Comparison of ENCODE assay signal across 8 mouse cellular contexts in genomic region chr4:40722011-40722666, GRCm38 (mm10). TPM values are rescaled to one million over a fixed set of nuclear protein-coding genes. Genes with fewer than 3 reads are reported as not detected.
DNase-seq lines count a peak whose midpoint lies in the region; ATAC-seq lines count a peak whose summit lies in the region.

TSS of gene Dnaja1 (plus strand) at chr4:40722150.

- under 1% methylated on average over 54 of the region's 54 CpGs for WGBS in heart, embryonic 14.5 days
- WGBS in liver, embryonic 13.5 days (ENCODE audit: insufficient replicate concordance), result under 1% methylated on average over 54 of the region's 54 CpGs
- WGBS in stomach, embryonic 16.5 days, result under 1% methylated on average over 51 of the region's 54 CpGs

- H3K9me3 ChIP-seq in heart, embryonic 14.5 days (ENCODE audit: control insufficient read depth, low read length), result no peaks in the 10 kb centered on the region
- H3K9me3 ChIP-seq in liver, embryonic 13.5 days (replicated peaks), result no peaks in the 10 kb centered on the region
- no peaks in the 10 kb centered on the region for H3K9me3 ChIP-seq in stomach, embryonic 16.5 days (replicated peaks; ENCODE audit: control insufficient read depth, low read length)

- peak within 1 kb of the TSS; percentile 89 for H3K4me2 ChIP-seq in heart, embryonic 14.5 days (ENCODE audit: low read length)
- H3K4me2 ChIP-seq in liver, embryonic 13.5 days, result peak within 1 kb of the TSS; percentile 90
- peak within 1 kb of the TSS; percentile 84 for H3K4me2 ChIP-seq in stomach, embryonic 16.5 days (ENCODE audit: low read depth, low read length)

- peak within 1 kb of the TSS; percentile 92 for H3K9ac ChIP-seq in heart, embryonic 14.5 days (ENCODE audit: low read length)
- peak within 1 kb of the TSS; percentile 95 for H3K9ac ChIP-seq in liver, embryonic 13.5 days
- H3K9ac ChIP-seq in stomach, embryonic 16.5 days (ENCODE audit: low read length), result peak within 1 kb of the TSS; percentile 98

- peak; percentile 92 for DNase-seq in c-Kit-negative CD71-positive TER-119-positive erythroid progenitor cells, embryonic 14.5 days (ENCODE audit: low read depth, low spot score)
- DNase-seq in fibroblast of lung, adult 2 months (ENCODE audit: low read depth), result peak; percentile 82
- peak; percentile 98 for DNase-seq in kidney, postnatal 14 days
- peak; percentile 92 for DNase-seq in liver, embryonic 13.5 days
- peak; percentile 96 for DNase-seq in neural tube, embryonic 10.5 days (ENCODE audit: extremely low spot score, low spot score)

- peak within 1 kb of the TSS; percentile 96 to 99 for H3K27ac ChIP-seq in heart, embryonic 14.5 days (replicated peaks in 1 of 2; ENCODE audit: control insufficient read depth in 1 of 2, insufficient read depth in 1 of 2, low read depth in 2 of 2, low read length in 2 of 2)
- peak within 1 kb of the TSS; percentile 96 for H3K27ac ChIP-seq in liver, embryonic 13.5 days
- peak within 1 kb of the TSS; percentile 100 for H3K27ac ChIP-seq in stomach, embryonic 16.5 days (ENCODE audit: low read length)

- H3K36me3 ChIP-seq in heart, embryonic 14.5 days (ENCODE audit: control insufficient read depth, insufficient read depth, low read length), result peaks cover 32% of the 10 kb centered on the region
- peaks cover 31% of the 10 kb centered on the region for H3K36me3 ChIP-seq in liver, embryonic 13.5 days
- H3K36me3 ChIP-seq in stomach, embryonic 16.5 days (ENCODE audit: control insufficient read depth, insufficient read depth, low read length), result peaks cover 13% of the 10 kb centered on the region; the same call in 1 of the 2 replicates

- peak within 1 kb of the TSS; percentile 63 to 98 for H3K4me3 ChIP-seq in heart, embryonic 14.5 days (ENCODE audit: control insufficient read depth in 1 of 2, insufficient read depth in 1 of 2, low read depth in 1 of 2, low read length in 2 of 2)
- H3K4me3 ChIP-seq in liver, embryonic 13.5 days (replicated peaks), result peak within 1 kb of the TSS; percentile 98
- peak within 1 kb of the TSS; percentile 54 for H3K4me3 ChIP-seq in stomach, embryonic 16.5 days (replicated peaks; ENCODE audit: low read length)

- ATAC-seq in CD4-positive, CD25-positive, alpha-beta regulatory T cell, adult 4 months, result peak; percentile 78
- ATAC-seq in heart, embryonic 14.5 days (ENCODE audit: insufficient number of reproducible peaks, insufficient read depth, low FRiP score, low read depth), result peak; percentile 89
- ATAC-seq in liver, embryonic 13.5 days (ENCODE audit: low read depth), result peak; percentile 87
- ATAC-seq in stomach, embryonic 16.5 days (ENCODE audit: insufficient read depth, low FRiP score), result peak; percentile 96

- H3K4me1 ChIP-seq in heart, embryonic 14.5 days (ENCODE audit: control insufficient read depth in 2 of 2, insufficient read depth in 2 of 2, low read length in 2 of 2), result peaks cover 5 to 22% of the 10 kb centered on the region in 2 experiments
- H3K4me1 ChIP-seq in liver, embryonic 13.5 days (replicated peaks), result peaks cover 50% of the 10 kb centered on the region
- H3K4me1 ChIP-seq in stomach, embryonic 16.5 days (ENCODE audit: control insufficient read depth, insufficient read depth, low read length), result peaks cover 23% of the 10 kb centered on the region

- H3K27me3 ChIP-seq in heart, embryonic 14.5 days (ENCODE audit: control insufficient read depth, insufficient read depth, low read length), result no peaks in the 10 kb centered on the region
- H3K27me3 ChIP-seq in liver, embryonic 13.5 days, result no peaks in the 10 kb centered on the region
- no peaks in the 10 kb centered on the region for H3K27me3 ChIP-seq in stomach, embryonic 16.5 days (ENCODE audit: control insufficient read depth, insufficient read depth, low read length)

RNA-seq across cellular contexts. Expression of gene Dnaja1, which starts in this region (rescaled TPM):
- 100 to 1,000 TPM; 399 to 683 TPM for polyA plus RNA-seq in CD4-positive, CD25-positive, alpha-beta regulatory T cell, adult 4 months (2017; shearing (Covaris generic))
- 218 and 239 TPM in 2 replicates for polyA plus RNA-seq in heart, embryonic 14.5 days (2014; fragmentation: Nextera tagmentation; extraction: Ambion mirVana)
- polyA plus RNA-seq in liver, embryonic 13.5 days (2015; fragmentation: Nextera tagmentation; extraction: Ambion mirVana), result 198 and 259 TPM in 2 replicates
- 300 and 349 TPM in 2 replicates for polyA plus RNA-seq in stomach, embryonic 16.5 days (2015; fragmentation: Nextera tagmentation; extraction: Ambion mirVana)

Comparison
In these comparisons a context has a peak if more than half of its experiments do, and no peak if none do; other contexts are left out.
1. Peak in every context shown above with its lines: DNase-seq, ATAC-seq, H3K4me3 ChIP-seq and H3K27ac ChIP-seq.